Mouse (Mus musculus): ENCODE measurements around the gene Nfatc2ip. TPM values are rescaled to one million over a fixed set of nuclear protein-coding genes. Genes with fewer than 3 reads are reported as not detected.

Nfatc2ip gene
- polyA plus RNA-seq, 1 experiment from 2014 or later, result 3.6 TPM

- DNase-seq (ENCODE audit: low spot score) (no peak), ATAC-seq (replicated peaks; ENCODE audit: low FRiP score) (no peak)
- Histone ChIP-seq H3K27me3 (replicated peaks; ENCODE audit: control insufficient read depth, insufficient read depth, low read length) (no peaks in the 10 kb centered on the region), H3K27ac (ENCODE audit: low read depth, low read length) (no peak overlapping the region), H3K4me3 (ENCODE audit: low read depth, low read length) (no peak overlapping the region), H3K36me3 (ENCODE audit: control insufficient read depth, insufficient read depth, low read length) (no peaks in the 10 kb centered on the region), H3K4me2 (no peak overlapping the region), H3K9me3 (ENCODE audit: control insufficient read depth, low read length) (no peaks in the 10 kb centered on the region), H3K4me1 (replicated peaks; ENCODE audit: control insufficient read depth, insufficient read depth, low read length) (no peaks in the 10 kb centered on the region; the same call in 1 of the 2 replicates), H3K9ac (ENCODE audit: low read depth, low read length) (no peak overlapping the region)
- WGBS, result 84% methylated on average over 7 of the region's 7 CpGs
Measured at GRCm38 (mm10) chr7:126434726-126435125, 38.2 kb upstream of the Nfatc2ip start.

DNA sequence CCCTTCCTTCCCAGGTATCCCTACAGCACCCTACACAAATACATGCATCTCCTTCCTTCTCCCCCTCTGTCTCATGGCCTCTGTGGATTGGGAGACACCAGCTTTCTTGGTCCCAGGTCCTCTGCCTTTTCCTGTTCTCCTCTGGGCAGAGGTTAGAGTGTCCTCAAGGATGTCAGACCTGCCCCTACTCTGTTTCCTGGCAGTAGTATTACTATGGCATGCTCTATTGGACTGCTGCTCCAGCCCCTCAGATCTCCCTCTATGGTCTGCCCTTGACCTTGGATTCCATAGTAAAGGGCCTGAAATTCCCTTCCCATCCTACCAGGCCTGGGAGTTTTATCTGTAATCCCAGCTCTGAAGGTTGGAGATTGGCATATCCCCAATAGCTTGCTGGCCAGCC is 33.6 kb upstream of the Nfatc2ip start:
- no peak for ATAC-seq (replicated peaks; ENCODE audit: low FRiP score)
- Histone ChIP-seq H3K36me3 (ENCODE audit: control insufficient read depth, insufficient read depth, low read length) (no peaks in the 10 kb centered on the region), H3K4me3 (ENCODE audit: low read depth, low read length) (no peak overlapping the region), H3K4me2 (no peak overlapping the region), H3K9me3 (ENCODE audit: control insufficient read depth, low read length) (peaks cover 3% of the 10 kb centered on the region; the same call in 1 of the 2 replicates), H3K27me3 (replicated peaks; ENCODE audit: control insufficient read depth, insufficient read depth, low read length) (no peaks in the 10 kb centered on the region), H3K27ac (ENCODE audit: low read depth, low read length) (no peak overlapping the region), H3K9ac (ENCODE audit: low read depth, low read length) (peak overlapping the region; percentile 14; the same call in 1 of the 2 replicates), H3K4me1 (replicated peaks; ENCODE audit: control insufficient read depth, insufficient read depth, low read length) (peaks cover 13% of the 10 kb centered on the region)
- DNase-seq (ENCODE audit: low spot score), result no peak

DNA sequence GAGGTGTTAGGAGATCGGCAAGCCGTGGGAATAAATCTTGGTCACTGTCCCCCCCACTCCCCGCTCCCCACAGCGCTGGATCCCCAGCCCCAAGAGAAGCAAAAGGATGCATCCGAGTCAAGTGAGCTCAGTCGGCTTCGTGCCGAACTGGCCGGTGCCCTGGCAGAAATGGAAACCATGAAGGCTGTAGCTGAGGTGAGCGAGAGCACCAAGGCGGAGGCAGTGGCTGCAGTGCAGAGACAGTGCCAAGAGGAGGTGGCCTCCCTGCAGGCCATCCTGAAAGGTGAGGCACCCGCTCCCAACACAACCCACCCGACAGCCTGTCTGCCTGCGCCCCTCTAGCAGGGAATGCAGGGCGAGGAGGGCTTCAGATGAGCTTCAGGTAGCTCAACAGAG is 33.0 kb upstream of the Nfatc2ip start:
- Histone ChIP-seq H3K4me2 (peak overlapping the region; percentile 96), H3K9ac (ENCODE audit: low read depth, low read length) (peak overlapping the region; percentile 51), H3K4me3 (ENCODE audit: low read depth, low read length) (peak overlapping the region; percentile 71), H3K4me1 (replicated peaks; ENCODE audit: control insufficient read depth, insufficient read depth, low read length) (peaks cover 13% of the 10 kb centered on the region), H3K9me3 (ENCODE audit: control insufficient read depth, low read length) (peaks cover 3% of the 10 kb centered on the region; the same call in 1 of the 2 replicates), H3K27ac (ENCODE audit: low read depth, low read length) (no peak overlapping the region; the same call in none of the 2 replicates), H3K36me3 (ENCODE audit: control insufficient read depth, insufficient read depth, low read length) (no peaks in the 10 kb centered on the region), H3K27me3 (replicated peaks; ENCODE audit: control insufficient read depth, insufficient read depth, low read length) (no peaks in the 10 kb centered on the region)
- DNase-seq (ENCODE audit: low spot score) (no peak), ATAC-seq (replicated peaks; ENCODE audit: low FRiP score) (0 out of 2 replicates have a peak, but pooled peaks have one; percentile 15)
- 33% methylated on average over 15 of the region's 15 CpGs for WGBS

DNA sequence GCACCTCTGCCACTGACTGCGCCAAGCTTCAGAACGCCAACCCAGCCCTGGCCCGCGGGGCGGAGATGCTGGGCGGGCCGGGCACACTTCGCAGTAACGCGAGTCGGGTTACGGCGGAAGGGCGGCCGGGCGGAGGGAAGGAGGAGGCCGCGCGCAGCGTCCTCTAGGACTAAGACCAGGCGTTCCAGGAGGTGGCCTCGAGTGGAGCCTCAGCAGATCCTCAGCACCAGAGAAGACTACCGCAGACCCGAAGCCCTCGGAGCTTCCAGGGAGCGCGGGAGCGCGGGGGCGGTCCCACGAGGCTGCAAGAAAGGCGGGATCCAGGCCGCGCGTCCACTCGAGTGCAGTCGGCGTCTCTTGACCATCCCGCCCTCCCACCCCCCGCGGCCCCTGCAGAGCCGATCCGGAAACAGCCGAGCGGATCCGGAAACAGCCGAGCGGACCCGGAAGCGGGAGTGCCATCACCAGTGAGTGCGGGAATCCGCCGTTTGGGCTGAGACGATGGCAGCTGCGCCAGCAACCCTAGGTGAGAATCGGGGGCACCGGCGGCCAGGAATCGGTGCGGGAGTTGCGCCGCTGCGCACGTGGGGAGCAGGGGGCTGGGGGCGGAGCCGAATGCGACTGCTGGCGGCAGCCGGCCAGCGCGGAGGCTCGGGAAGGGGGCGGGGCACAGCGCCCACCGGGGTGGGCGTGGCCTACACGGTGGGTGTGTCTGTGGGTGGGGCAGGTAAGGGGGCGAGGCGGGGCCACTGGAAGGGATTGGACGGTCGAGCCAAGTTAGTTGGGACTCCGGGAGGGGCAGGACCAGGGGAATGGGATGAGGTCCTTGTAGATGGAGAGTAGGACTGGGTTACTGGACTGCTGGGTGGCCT is 32.3 kb upstream of the Nfatc2ip start, which contains the start of gene Rabep2:
Gene Rabep2, plus strand, starts transcription at position 129 of the 872 bp plus-strand sequence.
- Histone ChIP-seq H3K27me3 (replicated peaks; ENCODE audit: control insufficient read depth, insufficient read depth, low read length) (no peaks in the 10 kb centered on the region), H3K36me3 (ENCODE audit: control insufficient read depth, insufficient read depth, low read length) (no peaks in the 10 kb centered on the region), H3K4me3 (ENCODE audit: low read depth, low read length) (peak within 1 kb of the TSS; percentile 71), H3K9me3 (ENCODE audit: control insufficient read depth, low read length) (peaks cover 3% of the 10 kb centered on the region; the same call in 1 of the 2 replicates), H3K9ac (ENCODE audit: low read depth, low read length) (peak within 1 kb of the TSS; percentile 80), H3K27ac (ENCODE audit: low read depth, low read length) (peak within 1 kb of the TSS; percentile 91), H3K4me1 (replicated peaks; ENCODE audit: control insufficient read depth, insufficient read depth, low read length) (peaks cover 13% of the 10 kb centered on the region), H3K4me2 (peak within 1 kb of the TSS; percentile 96)
- WGBS, result under 1% methylated on average over 82 of the region's 82 CpGs
- ATAC-seq (replicated peaks; ENCODE audit: low FRiP score) (peak; percentile 85), DNase-seq (ENCODE audit: low spot score) (peak; percentile 95)

GRCm38 (mm10) chr7:126428154-126428553 is 31.6 kb upstream of the Nfatc2ip start:
- Histone ChIP-seq H3K4me2 (peak overlapping the region; percentile 96), H3K4me1 (replicated peaks; ENCODE audit: control insufficient read depth, insufficient read depth, low read length) (peaks cover 13% of the 10 kb centered on the region), H3K27me3 (replicated peaks; ENCODE audit: control insufficient read depth, insufficient read depth, low read length) (no peaks in the 10 kb centered on the region), H3K27ac (ENCODE audit: low read depth, low read length) (peak overlapping the region; percentile 91), H3K36me3 (ENCODE audit: control insufficient read depth, insufficient read depth, low read length) (no peaks in the 10 kb centered on the region), H3K9me3 (ENCODE audit: control insufficient read depth, low read length) (peaks cover 3% of the 10 kb centered on the region; the same call in 1 of the 2 replicates), H3K4me3 (ENCODE audit: low read depth, low read length) (peak overlapping the region; percentile 71), H3K9ac (ENCODE audit: low read depth, low read length) (peak overlapping the region; percentile 80)
- DNase-seq (ENCODE audit: low spot score) (no peak), ATAC-seq (replicated peaks; ENCODE audit: low FRiP score) (peak; percentile 53; the same call in 1 of the 2 replicates)
- 6% methylated on average over 4 of the region's 4 CpGs for WGBS

- Histone ChIP-seq H3K4me3 (ENCODE audit: low read depth, low read length) (no peak overlapping the region), H3K9ac (ENCODE audit: low read depth, low read length) (no peak overlapping the region), H3K9me3 (ENCODE audit: control insufficient read depth, low read length) (peaks cover 3% of the 10 kb centered on the region; the same call in 1 of the 2 replicates), H3K4me2 (no peak overlapping the region), H3K27ac (ENCODE audit: low read depth, low read length) (no peak overlapping the region), H3K4me1 (replicated peaks; ENCODE audit: control insufficient read depth, insufficient read depth, low read length) (peaks cover 13% of the 10 kb centered on the region), H3K27me3 (replicated peaks; ENCODE audit: control insufficient read depth, insufficient read depth, low read length) (no peaks in the 10 kb centered on the region), H3K36me3 (ENCODE audit: control insufficient read depth, insufficient read depth, low read length) (no peaks in the 10 kb centered on the region)
- ATAC-seq (replicated peaks; ENCODE audit: low FRiP score), result no peak
- WGBS, result 47% methylated on average over 12 of the region's 13 CpGs
- no peak for DNase-seq (ENCODE audit: low spot score)
Measured at GRCm38 (mm10) chr7:126427323-126427860, 30.9 kb upstream of the Nfatc2ip start.

DNA sequence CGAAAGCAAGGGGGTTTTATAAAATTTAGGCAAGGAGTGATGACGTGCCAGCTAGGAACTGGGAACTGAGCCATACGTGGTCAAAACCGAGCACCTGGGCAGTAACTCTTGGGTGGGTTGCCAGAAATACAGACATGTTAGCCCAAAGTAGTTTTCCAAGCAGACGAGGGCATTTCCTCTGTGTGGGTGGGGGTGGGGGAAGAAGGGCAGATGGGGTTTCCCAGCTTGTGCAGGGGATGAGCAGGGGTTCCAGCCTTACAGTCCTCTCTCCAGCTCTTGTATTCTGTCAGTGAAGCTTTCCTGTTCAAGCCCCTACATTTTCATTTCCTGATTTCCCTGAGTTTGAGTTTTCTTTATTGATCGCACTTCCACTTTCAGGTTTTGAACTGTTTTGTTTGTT is 27.6 kb upstream of the Nfatc2ip start:
- DNase-seq (ENCODE audit: low spot score) (no peak), ATAC-seq (replicated peaks; ENCODE audit: low FRiP score) (no peak)
- H3K4me3 ChIP-seq (ENCODE audit: low read depth, low read length), result no peak overlapping the region
- 78% methylated on average over 6 of the region's 6 CpGs for WGBS
- no peak overlapping the region for H3K9ac ChIP-seq (ENCODE audit: low read depth, low read length)
- H3K4me1 ChIP-seq (replicated peaks; ENCODE audit: control insufficient read depth, insufficient read depth, low read length), result peaks cover 9% of the 10 kb centered on the region
- H3K4me2 ChIP-seq, result no peak overlapping the region
- H3K36me3 ChIP-seq (ENCODE audit: control insufficient read depth, insufficient read depth, low read length), result no peaks in the 10 kb centered on the region
- H3K9me3 ChIP-seq (ENCODE audit: control insufficient read depth, low read length), result peaks cover 3% of the 10 kb centered on the region; the same call in 1 of the 2 replicates
- no peaks in the 10 kb centered on the region for H3K27me3 ChIP-seq (replicated peaks; ENCODE audit: control insufficient read depth, insufficient read depth, low read length)
- no peak overlapping the region for H3K27ac ChIP-seq (ENCODE audit: low read depth, low read length)

DNA sequence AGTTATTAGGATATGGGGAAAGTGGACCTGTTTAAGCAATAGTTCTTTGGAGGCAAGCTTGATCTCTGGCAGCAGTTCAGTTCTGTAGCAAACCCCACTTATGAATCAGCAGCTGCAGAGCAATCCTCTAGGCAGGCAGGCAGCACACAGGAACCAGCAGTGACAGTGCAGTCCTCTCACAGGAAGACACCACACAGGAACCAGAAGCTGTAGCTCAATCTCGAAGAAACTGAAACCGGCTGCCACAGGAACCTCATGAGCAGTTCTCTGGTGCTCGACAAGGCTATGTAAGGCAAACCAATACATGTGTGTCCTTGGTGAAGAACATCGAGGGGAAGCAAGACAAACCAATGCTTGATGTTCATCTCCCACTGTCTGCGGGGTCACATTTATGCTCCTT is 25.2 kb upstream of the Nfatc2ip start:
- H3K4me1 ChIP-seq (replicated peaks; ENCODE audit: control insufficient read depth, insufficient read depth, low read length), result no peaks in the 10 kb centered on the region
- no peak for DNase-seq (ENCODE audit: low spot score)
- no peak for ATAC-seq (replicated peaks; ENCODE audit: low FRiP score)
- H3K4me3 ChIP-seq (ENCODE audit: low read depth, low read length), result no peak overlapping the region
- H3K9me3 ChIP-seq (ENCODE audit: control insufficient read depth, low read length), result 0 out of 2 replicates have a peak, but pooled peaks cover 3% of the 10 kb centered on the region
- no peaks in the 10 kb centered on the region for H3K36me3 ChIP-seq (ENCODE audit: control insufficient read depth, insufficient read depth, low read length)
- H3K4me2 ChIP-seq, result no peak overlapping the region
- H3K27me3 ChIP-seq (replicated peaks; ENCODE audit: control insufficient read depth, insufficient read depth, low read length), result no peaks in the 10 kb centered on the region
- no peak overlapping the region for H3K27ac ChIP-seq (ENCODE audit: low read depth, low read length)
- H3K9ac ChIP-seq (ENCODE audit: low read depth, low read length), result no peak overlapping the region
- WGBS, result 70% methylated on average over 5 of the region's 5 CpGs

Data from liver, embryonic 11.5 days (tissue).